Mouse (Mus musculus) midbrain, embryonic 14.5 days (tissue): Measurements from ENCODE around the gene Tomm20. TPM values are rescaled to one million over a fixed set of nuclear protein-coding genes. Genes with fewer than 3 reads are reported as not detected.

Experiments
- ATAC-seq: fragments of 200-750 bp; cut with Nextera tagmentation; 2 replicates; pipeline ENCODE4 v1.8.0; 2017; ENCODE audit warnings: moderate number of reproducible peaks, moderate library complexity; ENCODE audit not compliant: low FRiP score, low TSS enrichment
- DNase-seq: peaks from one replicate; pipeline ENCODE4 v3.0.0-alpha.2; 2015
- H3K27ac ChIP-seq: fragments of 300-500 bp; sonication (generic); replicated peaks from 2 replicates; pipeline ENCODE4 v1.5.1; 2014; ENCODE audit warnings: mild to moderate bottlenecking, low read depth, low read length, moderate library complexity
- H3K27me3 ChIP-seq: fragments of 300-500 bp; sonication (generic); 2 replicates; pipeline ENCODE4 v1.6.1; 2014; ENCODE audit warnings: low read length, control low read depth, mixed read lengths; ENCODE audit not compliant: control insufficient read depth, insufficient read depth
- H3K36me3 ChIP-seq: fragments of 300-500 bp; sonication (generic); 2 replicates; pipeline ENCODE4 v1.6.1; 2014; ENCODE audit warnings: low read length, control low read depth; ENCODE audit not compliant: control insufficient read depth, insufficient read depth
- H3K4me1 ChIP-seq: fragments of 300-500 bp; sonication (generic); 2 replicates; pipeline ENCODE4 v1.6.1; 2014; ENCODE audit warnings: mild to moderate bottlenecking, antibody characterized with exemption, low read length, control low read depth; ENCODE audit not compliant: control insufficient read depth, insufficient read depth
- H3K4me2 ChIP-seq: fragments of 300-500 bp; sonication (generic); 2 replicates; pipeline ENCODE4 v1.6.1; 2014; ENCODE audit warnings: mild to moderate bottlenecking, low read length, moderate library complexity
- H3K4me3 ChIP-seq: fragments of 300-500 bp; sonication (generic); replicated peaks from 2 replicates; pipeline ENCODE4 v1.5.1; 2014; ENCODE audit warnings: low read depth, low read length
- H3K9ac ChIP-seq: fragments of 300-500 bp; sonication (generic); replicated peaks from 2 replicates; pipeline ENCODE4 v1.6.1; 2014; ENCODE audit warnings: mild to moderate bottlenecking, low read length, moderate library complexity
- H3K9me3 ChIP-seq: fragments of 300-500 bp; sonication (generic); 2 replicates; pipeline ENCODE4 v1.6.1; 2016; ENCODE audit warnings: low read length, control low read depth, mixed read lengths; ENCODE audit not compliant: control insufficient read depth
- whole genome bisulfite sequencing: fragments of 180-500 bp; shearing (Covaris S2); extraction: QIAGEN DNeasy Blood & Tissue Kit; methylation state at CpG from one replicate; pipeline ENCODE4 v1.1.7; 2014; 5-methylcytosine and 5-hydroxymethylcytosine counted together
- polyA plus RNA-seq: library from polyadenylated mRNA; unstranded; fragments of >200 nt; fragmentation: Nextera tagmentation; extraction: Ambion mirVana; gene quantifications from 2 replicates; pipeline ENCODE4 v1.2.1, GENCODE M21; 2014

Tomm20 gene
- polyA plus RNA-seq, 1 experiment from 2014 or later: 205 TPM

- H3K4me3 ChIP-seq: no peak overlapping the region
- H3K9ac ChIP-seq: no peak overlapping the region
- H3K4me1 ChIP-seq: no peaks in the 10 kb centered on the region
- H3K27me3 ChIP-seq: no peaks in the 10 kb centered on the region
- H3K27ac ChIP-seq: no peak overlapping the region
- 87% methylated on average over 9 of the region's 9 CpGs for WGBS
- H3K4me2 ChIP-seq: no peak overlapping the region
- no peak for ATAC-seq
- H3K9me3 ChIP-seq: no peaks in the 10 kb centered on the region
- no peak for DNase-seq
- no peaks in the 10 kb centered on the region for H3K36me3 ChIP-seq
These were observed 37.7 kb downstream of the Tomm20 start for GRCm38 (mm10) chr8:126907968-126908367.

- H3K4me2 ChIP-seq: no peak overlapping the region
- no peaks in the 10 kb centered on the region for H3K9me3 ChIP-seq
- DNase-seq: no peak
- no peak for ATAC-seq
- H3K36me3 ChIP-seq: no peaks in the 10 kb centered on the region
- no peak overlapping the region for H3K9ac ChIP-seq
- no peaks in the 10 kb centered on the region for H3K4me1 ChIP-seq
- H3K4me3 ChIP-seq: no peak overlapping the region
- 69% methylated on average over 3 of the region's 3 CpGs for WGBS
- no peak overlapping the region for H3K27ac ChIP-seq
- H3K27me3 ChIP-seq: no peaks in the 10 kb centered on the region
These were observed 38.3 kb downstream of the Tomm20 start for GRCm38 (mm10) chr8:126907374-126907773.

- Histone ChIP-seq H3K4me2 (no peak overlapping the region), H3K4me3 (no peak overlapping the region), H3K27me3 (no peaks in the 10 kb centered on the region), H3K9me3 (no peaks in the 10 kb centered on the region), H3K36me3 (no peaks in the 10 kb centered on the region), H3K4me1 (no peaks in the 10 kb centered on the region), H3K9ac (no peak overlapping the region), H3K27ac (no peak overlapping the region)
- DNase-seq (no peak), ATAC-seq (no peak)
- WGBS: 97% methylated on average over 3 of the region's 3 CpGs
These were observed 40.3 kb downstream of the Tomm20 start for GRCm38 (mm10) chr8:126905387-126905786.

- Histone ChIP-seq H3K36me3 (no peaks in the 10 kb centered on the region), H3K9ac (no peak overlapping the region), H3K9me3 (no peaks in the 10 kb centered on the region), H3K27me3 (no peaks in the 10 kb centered on the region), H3K4me3 (no peak overlapping the region), H3K27ac (no peak overlapping the region), H3K4me1 (no peaks in the 10 kb centered on the region), H3K4me2 (no peak overlapping the region)
- ATAC-seq (no peak), DNase-seq (no peak)
- WGBS: 86% methylated on average over 9 of the region's 9 CpGs
These were observed 41.7 kb downstream of the Tomm20 start for GRCm38 (mm10) chr8:126903927-126904326.

DNA sequence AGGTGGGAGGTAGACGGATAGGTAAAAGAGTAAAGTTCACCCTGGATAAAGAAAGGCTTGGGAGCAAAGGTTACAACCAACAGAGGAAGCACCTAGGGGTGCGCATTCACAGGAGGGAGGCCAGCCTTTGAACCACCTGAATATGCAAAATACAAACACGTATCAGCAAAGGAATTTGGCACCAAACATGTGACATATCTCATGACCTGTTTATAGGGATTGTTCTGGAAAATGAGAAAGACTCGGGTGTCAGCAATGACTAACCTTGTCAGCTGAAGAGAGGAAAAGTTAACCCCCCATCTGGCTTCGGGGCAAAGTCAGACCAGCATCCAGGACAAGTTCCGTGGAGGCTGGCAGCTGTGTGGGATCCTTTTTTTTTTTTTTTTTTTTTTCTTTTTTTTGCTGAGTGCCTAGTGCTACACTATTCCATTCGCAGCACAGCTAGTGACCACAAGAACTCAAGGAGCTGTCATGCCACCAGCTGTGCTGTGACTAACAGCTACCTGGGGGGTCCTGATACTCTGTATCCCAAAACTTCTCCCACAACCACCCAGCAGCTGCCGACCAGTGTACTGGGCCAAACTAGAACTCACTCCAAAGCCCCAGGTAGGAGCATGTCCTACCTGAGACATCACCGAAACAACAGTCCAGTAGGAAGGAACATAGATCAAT, 42.3 kb downstream of the Tomm20 start:
- H3K4me3 ChIP-seq: no peak overlapping the region
- H3K27ac ChIP-seq: no peak overlapping the region
- H3K36me3 ChIP-seq: no peaks in the 10 kb centered on the region
- no peak overlapping the region for H3K4me2 ChIP-seq
- no peaks in the 10 kb centered on the region for H3K27me3 ChIP-seq
- WGBS: 82% methylated on average over 9 of the region's 9 CpGs
- H3K9ac ChIP-seq: no peak overlapping the region
- no peaks in the 10 kb centered on the region for H3K4me1 ChIP-seq
- H3K9me3 ChIP-seq: no peaks in the 10 kb centered on the region
- ATAC-seq (no peak), DNase-seq (no peak)

DNA sequence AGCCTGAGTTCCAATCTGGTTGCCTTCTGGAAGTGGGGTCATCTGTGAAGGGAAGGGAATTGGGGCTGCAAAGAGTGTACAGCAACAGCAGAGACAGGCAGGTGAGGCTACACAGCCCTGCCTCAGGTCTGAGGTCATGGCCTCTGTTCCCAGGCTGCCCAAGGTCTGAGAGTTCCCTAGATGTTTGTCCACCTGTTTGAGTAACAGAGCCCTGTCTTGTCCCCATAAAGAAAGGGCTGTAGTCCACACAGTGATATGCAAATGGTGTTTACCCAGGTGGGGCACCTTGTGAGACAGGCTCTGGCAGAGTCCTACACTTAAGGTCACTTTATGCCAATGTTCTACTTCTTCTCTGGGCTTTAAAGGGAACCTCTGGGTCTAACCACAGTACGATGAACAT, 44.0 kb downstream of the Tomm20 start:
- DNase-seq (no peak), ATAC-seq (no peak)
- H3K9me3 ChIP-seq: no peaks in the 10 kb centered on the region

DNA sequence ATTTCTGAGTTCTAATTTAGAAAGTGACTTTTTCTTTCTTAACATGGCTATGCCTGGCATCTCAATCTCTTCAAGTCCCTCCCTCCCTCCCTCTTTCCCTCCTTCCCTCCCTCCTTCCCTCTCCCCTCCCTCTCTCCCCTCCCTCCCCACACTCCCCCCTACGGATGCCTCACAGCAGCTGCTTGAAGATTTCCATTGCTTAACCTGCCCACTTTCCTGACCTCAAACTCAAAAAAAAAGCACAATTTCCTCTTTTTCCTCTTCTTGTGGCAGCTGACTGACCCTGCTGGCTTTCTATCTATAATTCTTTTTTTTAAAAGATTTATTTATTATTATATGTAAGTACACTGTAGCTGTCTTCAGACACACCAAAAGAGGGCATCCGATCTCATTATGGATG, 44.6 kb downstream of the Tomm20 start:
- 75% methylated on average over 2 of the region's 2 CpGs for WGBS
- Histone ChIP-seq H3K4me1 (no peaks in the 10 kb centered on the region), H3K36me3 (no peaks in the 10 kb centered on the region)

More for the DNA sequence above, 44.0 kb downstream of the Tomm20 start:
- no peak overlapping the region for H3K4me2 ChIP-seq
- H3K27me3 ChIP-seq: no peaks in the 10 kb centered on the region
- H3K36me3 ChIP-seq: no peaks in the 10 kb centered on the region
- WGBS: 88% methylated on average over 1 of the region's 1 CpGs
- no peak overlapping the region for H3K27ac ChIP-seq
- H3K9ac ChIP-seq: no peak overlapping the region
- H3K4me3 ChIP-seq: no peak overlapping the region
- H3K4me1 ChIP-seq: no peaks in the 10 kb centered on the region

DNA sequence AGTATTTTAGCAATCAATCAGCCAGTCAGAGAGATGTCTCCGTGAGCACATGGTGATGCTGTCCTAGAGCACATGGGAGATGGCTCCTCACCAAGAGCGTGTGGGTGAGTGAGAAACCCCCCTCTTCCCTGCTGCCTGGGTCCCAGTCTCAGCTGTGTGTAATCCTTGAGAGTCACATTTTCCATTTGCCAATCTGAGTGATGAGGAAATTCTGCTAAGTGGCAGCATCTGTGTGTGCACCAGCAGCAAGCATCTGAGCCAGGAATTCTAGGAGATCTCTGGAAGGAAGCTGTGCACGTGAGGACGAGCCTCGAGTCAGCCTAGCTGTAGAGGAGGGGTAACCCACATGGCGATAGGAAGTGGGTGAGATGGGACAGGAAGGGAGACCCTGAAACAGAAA, 50.5 kb downstream of the Tomm20 start:
- Histone ChIP-seq H3K36me3 (no peaks in the 10 kb centered on the region), H3K27me3 (no peaks in the 10 kb centered on the region), H3K9ac (no peak overlapping the region), H3K27ac (no peak overlapping the region), H3K4me1 (no peaks in the 10 kb centered on the region), H3K9me3 (no peaks in the 10 kb centered on the region), H3K4me3 (no peak overlapping the region), H3K4me2 (no peak overlapping the region)
- ATAC-seq: no peak
- WGBS: 64% methylated on average over 6 of the region's 6 CpGs
- no peak for DNase-seq

More for the DNA sequence above, 44.6 kb downstream of the Tomm20 start:
- Histone ChIP-seq H3K4me2 (no peak overlapping the region), H3K4me3 (no peak overlapping the region), H3K27me3 (no peaks in the 10 kb centered on the region), H3K9ac (no peak overlapping the region), H3K9me3 (no peaks in the 10 kb centered on the region), H3K27ac (no peak overlapping the region)
- ATAC-seq: no peak
- no peak for DNase-seq

DNA sequence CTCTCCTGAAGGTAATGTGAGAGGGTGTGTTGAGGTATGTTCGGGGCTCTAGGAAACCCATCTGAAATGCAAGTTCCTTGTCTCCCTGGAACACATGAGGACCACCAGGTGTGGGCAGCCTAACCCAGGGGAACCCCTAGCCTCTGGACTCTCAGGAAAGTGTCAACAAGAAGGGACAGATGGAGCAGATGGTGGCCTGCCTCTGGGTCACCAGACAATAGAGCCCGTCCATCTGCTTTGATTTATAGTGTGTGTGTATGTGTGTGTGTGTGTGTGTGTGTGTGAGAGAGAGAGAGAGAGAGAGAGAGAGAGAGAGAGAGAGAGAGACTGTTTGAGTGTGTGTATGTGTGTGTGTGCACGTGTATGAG, 58.0 kb downstream of the Tomm20 start:
- no peaks in the 10 kb centered on the region for H3K36me3 ChIP-seq
- no peak overlapping the region for H3K4me3 ChIP-seq
- ATAC-seq: no peak
- H3K4me2 ChIP-seq: no peak overlapping the region
- no peaks in the 10 kb centered on the region for H3K27me3 ChIP-seq
- H3K4me1 ChIP-seq: peaks cover 17% of the 10 kb centered on the region
- no peak overlapping the region for H3K27ac ChIP-seq
- no peak for DNase-seq
- 78% methylated on average over 3 of the region's 3 CpGs for WGBS
- no peak overlapping the region for H3K9ac ChIP-seq
- no peaks in the 10 kb centered on the region for H3K9me3 ChIP-seq
